Mouse (Mus musculus) heart, adult 2 months (tissue): ENCODE measurements around the gene Nsd1.

Experiments used
- CTCF ChIP-seq: fragments of 200-600 bp; IDR thresholded peaks from 2 replicates; pipeline ENCODE4 v1.8.1; 2022; ENCODE audit warnings: antibody characterized with exemption, mild to moderate bottlenecking, moderate library complexity
- EP300 ChIP-seq: fragments of 200-500 bp; IDR thresholded peaks from 2 replicates; pipeline ENCODE4 v1.6.1; 2011; ENCODE audit warnings: low read depth, low read length, control low read depth; ENCODE audit not compliant: insufficient read depth
- POLR2A ChIP-seq: fragments of 200-500 bp; IDR thresholded peaks from 2 replicates; pipeline ENCODE4 v1.6.1; 2011; ENCODE audit warnings: mild to moderate bottlenecking, low read depth, low read length, control low read depth; ENCODE audit not compliant: insufficient read depth

DNA sequence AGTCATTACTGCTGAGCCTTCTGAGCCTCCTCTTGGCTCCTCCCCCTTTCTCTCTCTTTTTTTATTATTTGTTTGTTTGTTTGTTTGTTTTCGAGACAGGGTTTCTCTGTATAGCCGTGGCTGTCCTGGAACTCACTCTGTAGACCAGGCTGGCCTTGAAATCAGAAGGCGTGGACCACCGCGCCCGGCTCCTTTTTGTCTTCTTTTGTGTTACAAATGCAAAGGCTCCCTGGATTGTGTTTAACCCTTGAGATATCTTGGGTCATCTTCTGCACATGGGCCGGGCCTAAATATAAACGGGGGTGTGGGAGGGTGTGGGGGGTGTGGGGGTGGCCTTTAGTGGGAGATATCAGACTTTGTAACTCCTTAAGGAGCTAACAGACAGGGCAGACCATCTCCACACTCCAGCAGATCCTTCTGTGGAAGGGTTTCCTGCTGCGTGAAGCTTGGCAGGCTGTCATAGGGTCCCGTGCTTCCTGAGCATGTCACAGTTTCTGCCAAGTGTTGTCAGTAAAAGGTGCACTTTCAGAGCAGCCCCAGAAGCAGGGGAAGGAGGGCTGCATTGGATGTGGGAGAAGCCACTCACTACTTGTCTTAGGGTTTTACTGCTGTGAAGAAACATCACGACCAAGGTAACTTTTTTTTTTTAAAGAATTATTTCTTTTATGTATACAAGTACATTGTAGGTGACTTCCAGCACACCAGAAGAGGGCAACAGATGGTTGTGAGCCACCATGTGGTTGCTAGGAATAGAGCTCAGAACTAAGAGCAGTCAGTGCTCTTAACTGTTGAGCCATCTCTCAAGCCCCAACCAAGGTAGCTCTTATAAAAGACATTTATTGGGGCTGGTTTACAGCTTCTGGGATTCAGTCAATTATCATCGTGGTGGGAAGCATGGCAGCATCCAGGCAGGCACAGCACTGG is 128.8 kb downstream of the Nsd1 start:
- TF ChIP-seq EP300 (no peak), CTCF (no peak), POLR2A (no peak)
